Mouse (Mus musculus) spleen, adult 2 months (tissue): ENCODE measurements around the gene Arid4a. TPM values are rescaled to one million over a fixed set of nuclear protein-coding genes. Genes with fewer than 3 reads are reported as not detected.

Source experiments
- DNase-seq, 2 experiments: peaks; one replicate each; pipeline versions ENCODE4 v3.0.0 to v3.0.0-alpha.2; 2012 to 2021; ENCODE audit warnings: low spot score in 2 of 2, low read depth in 1 of 2
- H3K27ac ChIP-seq: fragments of 200-500 bp; 2 replicates; pipeline ENCODE4 v1.5.1; 2012; ENCODE audit warnings: low read length, inconsistent platforms; ENCODE audit not compliant: insufficient read depth
- H3K27me3 ChIP-seq: fragments of 200-500 bp; 2 replicates; pipeline ENCODE4 v1.6.1; 2012; ENCODE audit warnings: mild to moderate bottlenecking, moderate library complexity, low read length, inconsistent platforms; ENCODE audit not compliant: control insufficient read depth, insufficient read depth
- H3K36me3 ChIP-seq: fragments of 200-500 bp; 2 replicates; pipeline ENCODE4 v1.6.1; 2012; ENCODE audit warnings: mild to moderate bottlenecking, low read length, inconsistent platforms; ENCODE audit not compliant: control insufficient read depth, insufficient read depth
- H3K4me1 ChIP-seq: fragments of 200-500 bp; 2 replicates; pipeline ENCODE4 v1.6.1; 2011; ENCODE audit warnings: inconsistent platforms; ENCODE audit not compliant: control insufficient read depth, insufficient read depth, insufficient read length
- H3K4me3 ChIP-seq: fragments of 200-500 bp; 2 replicates; pipeline ENCODE4 v1.5.1; 2011; ENCODE audit warnings: mild to moderate bottlenecking, inconsistent platforms; ENCODE audit not compliant: insufficient read depth, insufficient read length; ENCODE audit errors: extremely low read depth
- CTCF ChIP-seq: fragments of 200-500 bp; IDR thresholded peaks from 2 replicates; pipeline ENCODE4 v1.5.1; 2011; ENCODE audit warnings: mild to moderate bottlenecking, inconsistent platforms; ENCODE audit not compliant: insufficient read depth, insufficient read length, insufficient replicate concordance; ENCODE audit errors: extremely low read depth
- POLR2A ChIP-seq: fragments of 200-500 bp; IDR thresholded peaks from 2 replicates; pipeline ENCODE4 v1.6.1; 2011; ENCODE audit warnings: low read depth, low read length, inconsistent platforms
- WGBS: fragments of 180-500 bp; shearing (Covaris S2); methylation state at CpG from one replicate; pipeline ENCODE4 v1.1.7; 2018; 5-methylcytosine and 5-hydroxymethylcytosine counted together
- polyA plus RNA-seq: library from polyadenylated mRNA; depleted of rRNA; stranded (reverse); fragments of >200 nt; gene quantifications from 2 replicates; pipeline ENCODE4 v1.2.3, GENCODE M21; 2012

Arid4a gene
- polyA plus RNA-seq, 1 experiment: 4.7 TPM

GRCm38 (mm10) chr12:70974441-70975266, 41.1 kb upstream of the Arid4a start, which contains the start of gene Psma3:
Psma3 (plus strand) TSS chr12:70974621.
- Histone ChIP-seq H3K27me3 (no peaks in the 10 kb centered on the region), H3K27ac (peak within 1 kb of the TSS; percentile 92), H3K4me3 (peak within 1 kb of the TSS; percentile 89), H3K36me3 (peaks cover 2% of the 10 kb centered on the region; the same call in 1 of the 2 replicates), H3K4me1 (peaks cover 2% of the 10 kb centered on the region; the same call in 1 of the 2 replicates)
- TF ChIP-seq POLR2A (peak; percentile 67), CTCF (no peak)
- peak; percentile 87 to 92 for DNase-seq
- WGBS: under 1% methylated on average over 71 of the region's 71 CpGs

- peak overlapping the region; percentile 92; the same call in 1 of the 2 replicates for H3K27ac ChIP-seq
- peaks cover 7% of the 10 kb centered on the region for H3K36me3 ChIP-seq
- TF ChIP-seq POLR2A (no peak), CTCF (no peak)
- no peak for DNase-seq
- peak overlapping the region; percentile 89 for H3K4me3 ChIP-seq
- 18% methylated on average over 10 of the region's 10 CpGs for whole genome bisulfite sequencing
- no peaks in the 10 kb centered on the region for H3K27me3 ChIP-seq
- peaks cover 2% of the 10 kb centered on the region; the same call in 1 of the 2 replicates for H3K4me1 ChIP-seq
Observed at GRCm38 (mm10) chr12:70975406-70975805, 40.4 kb upstream of the Arid4a start.

- Histone ChIP-seq H3K27ac (no peak overlapping the region), H3K27me3 (no peaks in the 10 kb centered on the region), H3K4me3 (no peak overlapping the region; the same call in 1 of the 2 replicates), H3K4me1 (peaks cover 2% of the 10 kb centered on the region; the same call in 1 of the 2 replicates), H3K36me3 (peaks cover 9% of the 10 kb centered on the region)
- no peak for TF ChIP-seq POLR2A
- no peak for TF ChIP-seq CTCF
- WGBS: 41% methylated on average over 3 of the region's 3 CpGs
- DNase-seq: no peak
Observed at GRCm38 (mm10) chr12:70975891-70976290, 39.9 kb upstream of the Arid4a start.

GRCm38 (mm10) chr12:70978345-70978744, 37.4 kb upstream of the Arid4a start:
- no peak for DNase-seq
- Histone ChIP-seq H3K27ac (no peak overlapping the region), H3K4me3 (no peak overlapping the region), H3K4me1 (peaks cover 2% of the 10 kb centered on the region; the same call in 1 of the 2 replicates), H3K36me3 (peaks cover 17% of the 10 kb centered on the region), H3K27me3 (no peaks in the 10 kb centered on the region)
- 75% methylated on average over 7 of the region's 7 CpGs for WGBS
- TF ChIP-seq POLR2A (no peak), CTCF (no peak)

- TF ChIP-seq POLR2A: no peak
- no peak for TF ChIP-seq CTCF
- WGBS: 95% methylated on average over 7 of the region's 7 CpGs
- DNase-seq: no peak
- H3K36me3 ChIP-seq: peaks cover 38% of the 10 kb centered on the region
- no peak overlapping the region for H3K4me3 ChIP-seq
- no peak overlapping the region for H3K27ac ChIP-seq
- H3K4me1 ChIP-seq: no peaks in the 10 kb centered on the region
- no peaks in the 10 kb centered on the region for H3K27me3 ChIP-seq
Observed at GRCm38 (mm10) chr12:70984855-70985550, 30.8 kb upstream of the Arid4a start.

- H3K36me3 ChIP-seq: peaks cover 11% of the 10 kb centered on the region
- TF ChIP-seq CTCF: no peak
- TF ChIP-seq POLR2A: no peak
- DNase-seq: no peak
- no peaks in the 10 kb centered on the region for H3K27me3 ChIP-seq
- H3K4me3 ChIP-seq: no peak overlapping the region
- WGBS: 93% methylated on average over 5 of the region's 5 CpGs
- peaks cover 9% of the 10 kb centered on the region for H3K4me1 ChIP-seq
- no peak overlapping the region for H3K27ac ChIP-seq
Observed at GRCm38 (mm10) chr12:70997225-70997624, 18.6 kb upstream of the Arid4a start.

GRCm38 (mm10) chr12:70999423-70999903, 16.3 kb upstream of the Arid4a start:
- WGBS: 0% methylated on average over 5 of the region's 5 CpGs
- Histone ChIP-seq H3K4me3 (peak overlapping the region; percentile 31; the same call in 1 of the 2 replicates), H3K36me3 (peaks cover 11% of the 10 kb centered on the region), H3K27me3 (no peaks in the 10 kb centered on the region), H3K4me1 (peaks cover 9% of the 10 kb centered on the region), H3K27ac (peak overlapping the region; percentile 88)
- TF ChIP-seq CTCF (no peak), POLR2A (no peak)
- peak; percentile 40 to 57 for DNase-seq
